Mouse (Mus musculus) large intestine, adult 2 months (tissue): Measurements from ENCODE around the gene Cdh13. TPM values are rescaled to one million over a fixed set of nuclear protein-coding genes. Genes with fewer than 3 reads are reported as not detected.

Source experiments
- DNase-seq: peaks from one replicate; pipeline ENCODE4 v3.0.0-alpha.2; 2012; ENCODE audit warnings: low read depth, low spot score
- WGBS: fragments of 180-500 bp; shearing (Covaris S2); methylation state at CpG from one replicate; pipeline ENCODE4 v1.1.7; 2018; 5-methylcytosine and 5-hydroxymethylcytosine counted together
- polyA plus RNA-seq: library from polyadenylated mRNA; depleted of rRNA; stranded (reverse); fragments of >200 nt; gene quantifications from 2 replicates; pipeline ENCODE4 v1.2.3, GENCODE M21; 2012

Gene Cdh13
- polyA plus RNA-seq, 1 experiment, result 3.6 TPM

DNA sequence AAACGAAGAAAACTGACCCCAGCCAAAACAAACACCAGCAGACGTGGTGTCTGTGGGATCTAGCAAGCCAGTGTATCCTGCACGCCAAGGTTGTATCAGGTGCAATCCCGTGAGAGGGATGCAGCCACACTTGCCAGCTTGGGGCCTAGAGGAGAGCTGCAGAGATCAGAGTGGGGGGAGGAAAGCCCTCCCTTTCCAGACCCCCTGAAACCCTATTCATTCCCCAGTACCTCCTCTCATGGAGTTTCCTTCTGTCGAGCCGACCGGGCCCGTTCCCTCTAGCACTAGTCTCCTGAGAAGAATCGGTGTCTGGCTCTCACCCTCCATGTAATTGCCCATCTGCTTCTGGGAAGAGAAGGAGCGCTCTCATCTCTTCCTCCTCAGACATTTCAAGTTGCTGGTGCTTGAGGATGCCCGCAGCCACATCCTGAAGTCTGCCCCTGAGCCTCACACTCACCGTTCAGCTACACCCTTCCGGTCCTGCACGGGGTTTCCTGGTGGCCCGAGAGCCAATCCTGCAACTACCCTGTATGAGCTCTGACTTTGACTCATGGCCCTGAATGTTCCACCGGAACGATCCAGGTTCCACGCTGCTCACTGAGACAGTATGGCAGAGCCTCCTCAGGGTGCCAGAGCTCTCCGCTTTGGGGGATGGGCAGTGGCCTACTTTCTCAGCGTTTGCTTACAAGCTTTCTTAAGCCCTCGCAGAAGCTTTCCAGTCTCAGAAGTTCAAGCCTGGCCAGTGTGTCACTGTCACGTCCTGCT is 351.9 kb downstream of the Cdh13 start:
- DNase-seq, result no peak
- WGBS, result 77% methylated on average over 22 of the region's 22 CpGs

GRCm38 (mm10) chr8:118639606-118640005 is 356.1 kb downstream of the Cdh13 start:
- no peak for DNase-seq
- 69% methylated on average over 8 of the region's 8 CpGs for WGBS

GRCm38 (mm10) chr8:118641799-118642198 is 358.3 kb downstream of the Cdh13 start:
- 77% methylated on average over 4 of the region's 4 CpGs for WGBS

DNA sequence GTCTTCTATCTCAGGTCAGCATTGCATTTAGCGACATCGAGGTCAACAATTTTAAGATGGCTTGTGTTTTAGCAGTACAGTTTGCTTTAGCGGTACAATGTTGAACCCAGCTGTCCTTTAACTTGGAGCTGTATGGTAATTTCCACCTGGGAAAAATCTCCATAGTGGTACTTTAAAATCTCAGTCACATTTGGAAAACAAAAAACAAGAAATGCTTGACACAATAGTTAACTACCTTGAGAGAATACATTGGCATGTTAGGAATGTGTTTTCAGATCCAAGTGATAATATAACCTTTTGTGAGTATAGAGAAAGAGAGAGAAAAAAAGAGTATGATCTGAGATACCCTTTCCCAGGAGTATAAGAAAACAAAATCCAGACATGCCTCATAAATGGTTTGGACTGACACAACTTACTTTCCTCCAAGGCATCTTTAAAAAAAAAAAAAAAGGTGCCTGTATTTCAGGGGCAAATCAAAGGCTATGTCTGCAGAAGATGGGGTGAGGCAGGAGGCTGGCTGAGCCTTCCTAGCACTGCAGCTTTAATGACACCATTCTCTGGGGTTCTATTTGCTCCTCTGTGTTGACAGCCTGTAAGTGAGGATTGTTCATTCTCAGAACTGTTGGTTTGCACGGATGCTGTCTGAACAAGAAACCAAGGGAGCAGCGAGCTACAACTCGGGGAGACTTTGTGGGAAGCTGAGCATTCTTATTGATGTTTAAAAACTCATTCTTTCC is 365.4 kb downstream of the Cdh13 start:
- WGBS, result 50% methylated on average over 6 of the region's 6 CpGs

More at GRCm38 (mm10) chr8:118641799-118642198, 358.3 kb downstream of the Cdh13 start:
- no peak for DNase-seq

GRCm38 (mm10) chr8:118649981-118650380 is 366.4 kb downstream of the Cdh13 start:
- DNase-seq, result no peak
- 43% methylated on average over 4 of the region's 4 CpGs for WGBS

More for the DNA sequence above, 365.4 kb downstream of the Cdh13 start:
- DNase-seq, result no peak

GRCm38 (mm10) chr8:118662001-118662829 is 378.7 kb downstream of the Cdh13 start:
- no peak for DNase-seq
- 76% methylated on average over 8 of the region's 8 CpGs for WGBS

DNA sequence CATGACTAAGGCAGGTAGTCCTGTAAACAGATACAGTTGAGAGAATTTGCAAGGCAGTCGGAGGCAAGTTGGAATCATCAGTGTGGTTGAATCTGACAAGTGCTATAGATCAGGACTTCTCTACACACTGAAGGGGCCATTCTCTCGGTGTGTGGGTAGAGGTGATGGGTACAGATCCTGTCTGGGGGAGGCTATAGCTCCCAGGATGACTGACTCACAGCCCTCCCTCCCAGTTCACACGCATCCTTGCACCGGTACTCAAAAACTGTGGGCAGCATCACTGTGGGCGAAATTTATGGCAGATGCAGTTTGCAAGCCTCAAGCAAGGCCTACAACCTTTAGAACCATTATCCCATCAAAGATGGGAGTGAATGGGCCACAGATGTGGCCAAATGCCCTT is 381.5 kb downstream of the Cdh13 start:
- WGBS, result 79% methylated on average over 5 of the region's 5 CpGs
- DNase-seq, result no peak

- DNase-seq, result no peak
- WGBS, result 87% methylated on average over 4 of the region's 4 CpGs
Observed at GRCm38 (mm10) chr8:118667736-118668135, 384.2 kb downstream of the Cdh13 start.

DNA sequence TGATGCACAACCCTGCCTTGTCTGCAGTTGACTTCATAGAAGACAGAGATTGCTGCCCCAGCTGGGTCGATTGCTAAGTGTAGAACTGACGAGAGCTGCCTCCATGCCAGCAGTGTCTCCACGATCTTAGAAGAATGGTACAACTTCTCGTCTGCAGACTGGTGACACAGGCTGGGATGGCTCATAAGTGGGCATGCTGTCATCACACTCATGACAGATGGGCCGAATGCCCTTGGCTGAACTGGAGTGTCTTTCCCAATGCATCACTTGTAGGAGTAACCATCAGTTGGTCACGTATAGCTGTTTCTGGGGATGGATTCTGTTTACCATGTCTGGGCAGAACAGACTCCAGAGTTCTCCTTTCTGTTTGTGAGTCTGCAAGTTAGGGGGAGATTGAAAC is 392.7 kb downstream of the Cdh13 start:
- 85% methylated on average over 6 of the region's 6 CpGs for WGBS
- DNase-seq, result no peak

GRCm38 (mm10) chr8:118679347-118679746 is 395.8 kb downstream of the Cdh13 start:
- DNase-seq, result no peak

DNA sequence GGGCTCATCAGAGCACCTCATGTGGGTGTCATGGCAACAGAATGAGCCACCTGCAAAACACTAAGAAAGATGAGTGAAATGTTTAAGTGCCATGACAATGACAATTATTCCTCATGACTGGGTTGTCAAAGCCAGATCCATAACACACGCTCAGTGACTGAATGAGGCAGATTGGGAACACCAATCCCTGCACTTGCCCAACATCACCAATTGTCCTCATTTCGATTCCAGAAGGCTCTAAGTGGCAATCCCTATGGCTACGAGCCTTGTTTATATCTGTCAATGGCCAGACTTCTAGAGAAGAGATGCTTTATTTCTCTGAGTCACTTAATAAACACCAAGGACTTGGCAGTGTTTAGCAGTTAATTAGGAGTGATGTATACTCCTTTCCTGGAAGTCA is 399.9 kb downstream of the Cdh13 start:
- no peak for DNase-seq
- 62% methylated on average over 3 of the region's 3 CpGs for WGBS

More at GRCm38 (mm10) chr8:118679347-118679746, 395.8 kb downstream of the Cdh13 start:
- 52% methylated on average over 9 of the region's 9 CpGs for WGBS

DNA sequence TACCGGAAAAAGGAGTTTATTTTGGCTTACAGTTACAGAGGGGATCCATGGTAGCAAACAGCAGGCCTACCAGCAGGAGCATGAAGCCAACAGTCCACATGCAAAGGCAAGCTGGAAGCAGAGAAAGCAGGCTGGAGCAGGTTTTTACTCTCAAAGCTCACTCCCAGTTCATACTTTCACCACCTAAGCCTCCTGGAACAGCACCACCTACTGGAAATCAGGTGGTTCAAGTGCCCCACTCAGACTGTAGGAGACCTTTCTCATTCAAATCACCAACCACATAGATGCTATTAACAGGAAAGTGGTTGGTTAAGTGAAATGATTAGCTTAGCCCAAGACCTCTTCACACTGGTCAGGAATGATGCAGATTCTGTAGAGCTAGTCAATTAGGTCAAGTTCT is 402.3 kb downstream of the Cdh13 start:
- DNase-seq, result no peak
- WGBS, result 95% methylated on average over 1 of the region's 1 CpGs

GRCm38 (mm10) chr8:118689849-118690248 is 406.3 kb downstream of the Cdh13 start:
- 64% methylated on average over 1 of the region's 1 CpGs for whole genome bisulfite sequencing
- DNase-seq, result no peak

- DNase-seq, result no peak
- 67% methylated on average over 22 of the region's 22 CpGs for WGBS
Observed at GRCm38 (mm10) chr8:118701312-118701880, 417.9 kb downstream of the Cdh13 start.

DNA sequence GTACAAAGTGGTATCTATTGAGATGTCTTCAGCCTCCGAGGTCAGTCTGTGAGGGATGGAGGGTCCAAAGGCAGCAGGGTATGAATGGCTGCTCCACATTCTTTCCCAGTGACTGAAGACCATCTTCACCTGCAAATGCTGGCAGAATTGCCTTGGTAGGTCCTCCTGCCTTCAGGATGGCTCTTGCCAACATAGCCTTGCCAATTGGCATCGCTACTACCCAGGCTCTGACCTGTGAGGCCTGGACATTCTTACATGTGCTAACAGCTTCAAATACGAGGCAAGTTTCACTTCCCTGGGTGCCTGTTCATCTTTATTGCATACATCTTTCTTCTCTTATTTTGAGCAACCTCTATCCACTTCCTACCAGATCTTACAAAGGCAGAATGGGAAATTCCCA is 425.8 kb downstream of the Cdh13 start:
- WGBS, result 76% methylated on average over 3 of the region's 3 CpGs
- no peak for DNase-seq

- no peak for DNase-seq
- 76% methylated on average over 3 of the region's 3 CpGs for WGBS
Observed at GRCm38 (mm10) chr8:118711631-118712030, 428.1 kb downstream of the Cdh13 start.

DNA sequence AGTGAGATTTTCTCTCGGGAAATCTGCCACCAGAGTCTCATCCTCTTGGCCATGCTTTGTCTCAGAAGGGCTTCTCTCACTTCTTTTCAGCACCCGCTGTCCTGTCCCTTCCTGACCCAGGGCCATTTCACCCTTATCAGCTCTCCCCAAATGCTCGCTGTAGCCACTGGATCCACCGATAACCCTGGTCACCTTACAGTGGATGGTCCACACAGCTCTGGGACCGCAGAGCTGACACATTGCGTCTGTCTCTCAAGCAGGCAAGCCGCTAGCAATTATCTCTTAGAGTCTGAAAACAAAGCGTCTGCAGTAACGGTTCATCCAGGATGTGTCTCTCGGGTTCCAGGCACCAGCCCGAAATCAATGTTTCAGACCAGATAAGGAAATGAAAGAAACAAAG is 429.6 kb downstream of the Cdh13 start:
- DNase-seq, result no peak
- WGBS, result 50% methylated on average over 11 of the region's 11 CpGs

- DNase-seq, result no peak
- WGBS, result 50% methylated on average over 3 of the region's 3 CpGs
Observed at GRCm38 (mm10) chr8:118713596-118713995, 430.1 kb downstream of the Cdh13 start.

DNA sequence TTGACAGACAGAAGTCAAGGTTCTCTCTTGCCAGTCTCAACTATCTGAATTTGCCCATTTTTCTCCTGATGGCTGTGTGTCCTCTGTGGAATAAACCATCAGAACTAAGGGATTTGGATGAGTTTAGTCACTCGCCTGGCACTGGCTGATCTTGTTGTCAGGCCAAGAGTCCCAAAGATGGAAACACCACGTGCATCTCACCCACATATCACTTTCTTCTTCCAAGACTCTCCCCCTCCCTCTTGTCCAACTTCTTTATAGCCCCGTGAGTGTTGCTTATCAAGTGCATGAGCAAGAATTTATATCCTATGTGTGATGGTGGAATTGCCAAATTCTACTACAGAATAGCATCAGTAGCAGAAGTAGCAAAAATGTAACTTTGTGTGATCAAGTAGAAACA is 439.4 kb downstream of the Cdh13 start:
- no peak for DNase-seq
- 70% methylated on average over 3 of the region's 3 CpGs for WGBS

DNA sequence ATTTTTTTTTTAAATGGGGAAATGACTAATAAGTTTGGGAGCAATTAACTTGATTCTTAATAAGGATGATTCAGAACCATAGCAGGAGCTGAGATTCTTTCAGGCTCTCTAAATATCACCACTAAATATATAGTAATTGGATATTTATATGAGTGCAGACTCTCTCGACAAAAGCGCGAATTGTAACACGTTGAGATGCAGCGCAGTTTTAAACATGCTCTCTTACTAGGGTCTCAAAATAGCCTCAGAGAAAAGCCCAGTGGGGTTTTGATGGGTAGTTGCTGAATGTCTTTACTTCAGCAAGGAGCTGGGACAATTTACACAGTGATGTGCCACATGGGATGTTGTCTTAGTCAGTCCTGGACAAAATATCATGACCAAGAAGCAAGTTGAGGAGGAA is 442.1 kb downstream of the Cdh13 start:
- no peak for DNase-seq
- WGBS, result 93% methylated on average over 5 of the region's 5 CpGs
